Mouse (Mus musculus): Measurements from ENCODE around the gene Hdac1.

Hdac1 gene

GRCm38 (mm10) chr4:129542592-129543141 is at the start of gene Hdac1:
Gene Hdac1, minus strand, starts transcription at chr4:129542713.
- in situ Hi-C loops (cut with MboI, MseI), result no loop called here

GRCm38 (mm10) chr4:129588865-129589264 is 46.4 kb upstream of the Hdac1 start:
- in situ Hi-C loops (cut with MboI, MseI), result loop anchor here (25.0 kb wide), 1 partner anchor 1323 kb away; the partner anchor contains the start of gene Laptm5

- in situ Hi-C loops (cut with MboI, MseI), result loop anchor here (25.0 kb wide), 1 partner anchor 1325 kb away; the partner anchor contains the start of gene Laptm5
Observed at GRCm38 (mm10) chr4:129586943-129587342, 44.4 kb upstream of the Hdac1 start.

- in situ Hi-C loops (cut with MboI, MseI), result loop anchor here (25.0 kb wide), 1 partner anchor 1327 kb away; the partner anchor contains the start of gene Laptm5
Observed at GRCm38 (mm10) chr4:129585773-129586172, 43.3 kb upstream of the Hdac1 start.

- in situ Hi-C loops (cut with MboI, MseI), result loop anchor here (25.0 kb wide), 1 partner anchor 1327 kb away; the partner anchor contains the start of gene Laptm5
Observed at GRCm38 (mm10) chr4:129584884-129585608, 42.5 kb upstream of the Hdac1 start.

- in situ Hi-C loops (cut with MboI, MseI), result loop anchor here (25.0 kb wide), 1 partner anchor 1328 kb away; the partner anchor contains the start of gene Laptm5
Observed at GRCm38 (mm10) chr4:129584370-129584769, 41.9 kb upstream of the Hdac1 start.

GRCm38 (mm10) chr4:129582251-129582650 is 39.7 kb upstream of the Hdac1 start:
- in situ Hi-C loops (cut with MboI, MseI), result loop anchor here (25.0 kb wide), 1 partner anchor 1330 kb away; the partner anchor contains the start of gene Laptm5

- in situ Hi-C loops (cut with MboI, MseI), result loop anchor here (25.0 kb wide), 1 partner anchor 1332 kb away; the partner anchor contains the start of gene Laptm5
Observed at GRCm38 (mm10) chr4:129580347-129580746, 37.8 kb upstream of the Hdac1 start.

GRCm38 (mm10) chr4:129578466-129578865 is 36.0 kb upstream of the Hdac1 start, which contains the start of gene Fam167b:
Gene Fam167b, minus strand, starts transcription at chr4:129578549.
- in situ Hi-C loops (cut with MboI, MseI), result loop anchor here (10.0 to 25.0 kb wide), 2 partner anchors 864 to 1334 kb away; partner anchors contain the start of gene Laptm5

GRCm38 (mm10) chr4:129577688-129578087 is 35.2 kb upstream of the Hdac1 start:
- in situ Hi-C loops (cut with MboI, MseI), result loop anchor here (10.0 to 25.0 kb wide), 2 partner anchors 863 to 1335 kb away; partner anchors contain the start of gene Laptm5

- in situ Hi-C loops (cut with MboI, MseI), result loop anchor here (10.0 to 25.0 kb wide), 2 partner anchors 862 to 1335 kb away; partner anchors contain the start of gene Laptm5
Observed at GRCm38 (mm10) chr4:129576863-129577491, 34.5 kb upstream of the Hdac1 start.

- in situ Hi-C loops (cut with MboI, MseI), result loop anchor here (10.0 to 25.0 kb wide), 2 partner anchors 861 to 1337 kb away; partner anchors contain the start of gene Laptm5
Observed at GRCm38 (mm10) chr4:129575171-129575844, 32.8 kb upstream of the Hdac1 start.

- in situ Hi-C loops (cut with MboI, MseI), result loop anchor here (10.0 kb wide), 1 partner anchor 859 kb away; no protein-coding TSS in a partner anchor
Observed at GRCm38 (mm10) chr4:129573430-129573829, 30.9 kb upstream of the Hdac1 start, which contains the start of gene Lck. Gene Lck, minus strand, starts transcription at chr4:129573641.

GRCm38 (mm10) chr4:129573093-129573370 is 30.5 kb upstream of the Hdac1 start:
- in situ Hi-C loops (cut with MboI, MseI), result loop anchor here (10.0 kb wide), 1 partner anchor 858 kb away; no protein-coding TSS in a partner anchor

GRCm38 (mm10) chr4:129572236-129573092 is 30.0 kb upstream of the Hdac1 start:
- in situ Hi-C loops (cut with MboI, MseI), result loop anchor here (10.0 kb wide), 1 partner anchor 858 kb away; no protein-coding TSS in a partner anchor

- in situ Hi-C loops (cut with MboI, MseI), result loop anchor here (10.0 kb wide), 1 partner anchor 857 kb away; no protein-coding TSS in a partner anchor
Observed at GRCm38 (mm10) chr4:129571551-129572084, 29.1 kb upstream of the Hdac1 start.

- in situ Hi-C loops (cut with MboI, MseI), result loop anchor here (10.0 kb wide), 1 partner anchor 855 kb away; no protein-coding TSS in a partner anchor
Observed at GRCm38 (mm10) chr4:129570028-129570427, 27.5 kb upstream of the Hdac1 start.

- in situ Hi-C loops (cut with MboI, MseI), result no loop called here
Observed at GRCm38 (mm10) chr4:129568366-129568765, 25.9 kb upstream of the Hdac1 start.

GRCm38 (mm10) chr4:129565139-129565538 is 22.6 kb upstream of the Hdac1 start:
- in situ Hi-C loops (cut with MboI, MseI), result no loop called here

- in situ Hi-C loops (cut with MboI, MseI), result no loop called here
Observed at GRCm38 (mm10) chr4:129563718-129564117, 21.2 kb upstream of the Hdac1 start.

Data from T-helper 2 cell (primary cell).